10 mouse cellular contexts compared by ENCODE assay signal in the genomic region with DNA sequence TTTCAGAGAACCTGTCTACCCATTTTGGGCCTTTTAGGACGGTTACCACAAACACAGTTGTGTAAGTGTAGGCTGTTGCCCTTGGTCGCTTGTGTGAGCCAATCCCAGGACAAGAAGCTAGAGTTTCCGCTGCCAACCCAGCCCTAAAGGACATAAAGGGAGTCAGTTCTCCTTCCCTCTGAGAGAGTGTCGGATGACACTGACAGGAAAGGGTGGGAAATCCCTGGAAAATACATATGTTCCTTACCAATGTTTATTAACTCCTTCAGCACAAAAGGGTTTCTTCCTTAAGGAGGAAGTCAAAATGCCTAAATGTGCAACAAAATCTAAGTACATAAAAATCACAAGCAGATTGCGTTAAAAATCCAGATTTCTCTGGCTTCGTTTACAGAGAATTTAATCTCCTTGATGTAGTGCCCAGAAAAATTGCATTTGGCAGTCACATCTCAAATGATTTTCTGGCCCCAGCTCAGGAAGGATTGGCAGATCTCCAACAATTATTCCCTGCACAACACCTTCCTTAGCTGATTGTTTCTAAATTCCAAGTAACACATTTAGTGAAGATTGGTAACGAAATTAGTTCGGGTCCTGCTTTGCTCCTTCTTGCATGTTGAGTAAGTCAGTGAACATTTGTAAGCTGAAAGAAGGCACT. TPM values are rescaled to one million over a fixed set of nuclear protein-coding genes. Genes with fewer than 3 reads are reported as not detected.
DNase-seq lines count a peak whose midpoint lies in the region; ATAC-seq and TF ChIP-seq lines count a peak whose summit lies in the region.
"Had no signal": no experiment of that assay in that cellular context is flagged by ENCODE, and none has a peak within 500 bp of the region (broad histone marks: within the 10 kb centered on the region; RNA-seq: fewer than 3 reads in every experiment).

No protein-coding gene starts in this region.

- no peak overlapping the region for H3K9ac ChIP-seq in intestine, embryonic 16.5 days (ENCODE audit: low read depth, low read length)
- H3K9ac ChIP-seq in intestine, postnatal 0 days (ENCODE audit: low read depth, low read length): no peak overlapping the region
- H3K9ac ChIP-seq in midbrain, embryonic 15.5 days: no peak overlapping the region

- H3K4me2 ChIP-seq in intestine, embryonic 16.5 days (ENCODE audit: low read depth, low read length): no peak overlapping the region
- H3K4me2 ChIP-seq in intestine, postnatal 0 days (replicated peaks; ENCODE audit: low read depth): no peak overlapping the region
- no peak overlapping the region for H3K4me2 ChIP-seq in midbrain, embryonic 15.5 days

- H3K27ac ChIP-seq in intestine, embryonic 16.5 days (ENCODE audit: low read length): 0 out of 2 replicates have a peak overlapping the region, but pooled peaks have one; percentile 37
- no peak overlapping the region for H3K27ac ChIP-seq in intestine, postnatal 0 days (ENCODE audit: low read depth, low read length)
- H3K27ac ChIP-seq in midbrain, embryonic 15.5 days: no peak overlapping the region

- DNase-seq in adipocyte (ENCODE audit: low spot score): peak; percentile 46
- DNase-seq in cerebellum, postnatal 25 days: peak; percentile 33 to 58
- DNase-seq in heart, postnatal 4 days: peak; percentile 25
- DNase-seq in lung, postnatal 4 days: peak; percentile 15 to 28

- no peak overlapping the region for H3K4me3 ChIP-seq in intestine, embryonic 16.5 days (ENCODE audit: low read length)
- H3K4me3 ChIP-seq in intestine, postnatal 0 days (ENCODE audit: low read depth, low read length): no peak overlapping the region
- no peak overlapping the region for H3K4me3 ChIP-seq in midbrain, embryonic 15.5 days
- H3K4me3 ChIP-seq: myocyte had no signal

- H3K9me3 ChIP-seq in intestine, embryonic 16.5 days (ENCODE audit: control insufficient read depth, low read length): no peaks in the 10 kb centered on the region
- H3K9me3 ChIP-seq in intestine, postnatal 0 days (ENCODE audit: control insufficient read depth): no peaks in the 10 kb centered on the region
- H3K9me3 ChIP-seq in midbrain, embryonic 15.5 days: no peaks in the 10 kb centered on the region

- H3K4me1 ChIP-seq in intestine, embryonic 16.5 days (ENCODE audit: control insufficient read depth, insufficient read depth, low read length): no peaks in the 10 kb centered on the region
- no peaks in the 10 kb centered on the region for H3K4me1 ChIP-seq in intestine, postnatal 0 days (replicated peaks; ENCODE audit: control insufficient read depth, insufficient read depth, low read length)
- 0 out of 2 replicates have a peak, but pooled peaks cover 5% of the 10 kb centered on the region for H3K4me1 ChIP-seq in midbrain, embryonic 15.5 days

- H3K27me3 ChIP-seq in intestine, embryonic 16.5 days (replicated peaks; ENCODE audit: control insufficient read depth, insufficient read depth, low read length): no peaks in the 10 kb centered on the region
- H3K27me3 ChIP-seq in intestine, postnatal 0 days (replicated peaks; ENCODE audit: control insufficient read depth, insufficient read depth, low read length): no peaks in the 10 kb centered on the region
- H3K27me3 ChIP-seq in midbrain, embryonic 15.5 days (replicated peaks): no peaks in the 10 kb centered on the region

- H3K36me3 ChIP-seq in intestine, embryonic 16.5 days (ENCODE audit: control insufficient read depth, insufficient read depth, low read length): no peaks in the 10 kb centered on the region
- no peaks in the 10 kb centered on the region for H3K36me3 ChIP-seq in intestine, postnatal 0 days (ENCODE audit: control insufficient read depth, insufficient read depth)
- H3K36me3 ChIP-seq in midbrain, embryonic 15.5 days (replicated peaks): no peaks in the 10 kb centered on the region

- WGBS in intestine, embryonic 16.5 days: 45% methylated on average over 8 of the region's 8 CpGs
- 48% methylated on average over 8 of the region's 8 CpGs for whole genome bisulfite sequencing in intestine, postnatal 0 days
- 52% methylated on average over 8 of the region's 8 CpGs for WGBS in midbrain, embryonic 15.5 days

- no peak for TF ChIP-seq CTCF in intestine, postnatal 0 days (IDR thresholded peaks at IDR 0.05; ENCODE audit: low read depth)

- no peak for ATAC-seq in intestine, embryonic 16.5 days
- no peak for ATAC-seq in intestine, postnatal 0 days
- ATAC-seq in midbrain, embryonic 15.5 days (replicated peaks): no peak
- ATAC-seq in erythroblast, adult 5-6 weeks (replicated peaks; ENCODE audit: low FRiP score, poor library complexity, severe bottlenecking): no peak

RNA-seq across cellular contexts. Expression of a gene that starts 55.3 kb away (rescaled TPM):
- 5.8 and 6.4 TPM in 2 replicates for polyA plus RNA-seq in intestine, embryonic 16.5 days (2015; fragmentation: Nextera tagmentation; extraction: Ambion mirVana)
- polyA plus RNA-seq in intestine, postnatal 0 days (2015; fragmentation: Nextera tagmentation; extraction: Ambion mirVana): 14.2 and 15.6 TPM in 2 replicates
- 1 to 10 TPM; 4.3 to 4.6 TPM for total RNA-seq in heart, postnatal 4 days (2021)
- 0.44 and 1.0 TPM in 2 replicates for polyA plus RNA-seq in midbrain, embryonic 15.5 days (2015; fragmentation: Nextera tagmentation; extraction: Ambion mirVana)
- 7.3 and 10.2 TPM in 2 replicates for total RNA-seq in erythroblast, adult 5-6 weeks (2015; ENCODE audit: low replicate concordance)
- 2.4 and 6.8 TPM in 2 replicates for total RNA-seq in erythroblast, adult 5-6 weeks (2017; ENCODE audit: low replicate concordance)
- total RNA-seq: MEL had no signal
